Mouse (Mus musculus) G1E (cell line): Measurements from ENCODE around the gene Arhgap45. TPM values are rescaled to one million over a fixed set of nuclear protein-coding genes. Genes with fewer than 3 reads are reported as not detected.
A peak's percentile ranks its signal among the peaks of the same experiment; 100 is the strongest.

ENCODE experiments used
- ATAC-seq: 2 replicates; pipeline ENCODE4 v1.8.0; 2016; ENCODE audit warnings: mild to moderate bottlenecking; ENCODE audit not compliant: insufficient number of reproducible peaks, poor library complexity, low FRiP score, severe bottlenecking; ENCODE audit errors: extremely low read depth
- DNase-seq: peaks from one replicate; pipeline ENCODE4 v3.0.0; 2012; ENCODE audit warnings: low spot score
- H3K27me3 ChIP-seq: 2 replicates; pipeline ENCODE4 v1.6.1; 2012; ENCODE audit warnings: mild to moderate bottlenecking, low read length, inconsistent platforms; ENCODE audit not compliant: insufficient read depth
- H3K36me3 ChIP-seq: replicated peaks from 2 replicates; pipeline ENCODE3; 2012; ENCODE audit warnings: mild to moderate bottlenecking, inconsistent platforms
- H3K4me1 ChIP-seq: 2 replicates; pipeline ENCODE4 v1.6.1; 2012; ENCODE audit warnings: low read depth, low read length, inconsistent platforms, mixed read lengths; ENCODE audit not compliant: insufficient read depth
- H3K4me3 ChIP-seq: 2 replicates; pipeline ENCODE4 v1.5.1; 2012; ENCODE audit warnings: low read depth, mild to moderate bottlenecking, inconsistent platforms, low read length, moderate library complexity, mixed read lengths
- H3K9me3 ChIP-seq: replicated peaks from 2 replicates; pipeline ENCODE4 v1.6.1; 2012; ENCODE audit warnings: inconsistent platforms
- CTCF ChIP-seq: IDR thresholded peaks from 2 replicates; pipeline ENCODE4 v1.5.1; 2012; ENCODE audit warnings: low read depth, low read length, inconsistent platforms, mixed read lengths
- GATA1 ChIP-seq: IDR thresholded peaks from 2 replicates; pipeline ENCODE4 v1.6.1; 2012; ENCODE audit warnings: borderline replicate concordance, low read length, inconsistent platforms, mixed read lengths
- GATA2 ChIP-seq: IDR thresholded peaks from 2 replicates; pipeline ENCODE4 v1.6.1; 2012; ENCODE audit warnings: low read depth, low read length, inconsistent platforms, borderline replicate concordance
- POLR2AphosphoS5 ChIP-seq: IDR thresholded peaks from 2 replicates; pipeline ENCODE4 v1.6.1; 2012; ENCODE audit warnings: low read depth, low read length, inconsistent platforms; ENCODE audit not compliant: insufficient replicate concordance
- TAL1 ChIP-seq: conservative IDR thresholded peaks from 2 replicates; pipeline ENCODE4 v1.6.1; 2012; ENCODE audit warnings: low read depth, low read length, inconsistent platforms, mixed read lengths
- polyA plus RNA-seq: library from polyadenylated mRNA; stranded (reverse); fragments of >175 nt; gene quantifications from 2 replicates; pipeline ENCODE4 v1.2.3, GENCODE M21; 2012
- total RNA-seq, 2 experiments: library from RNA; stranded (forward) in 1 of 2; stranded (reverse) in 1 of 2; fragments of 200-1000 nt in 1 of 2; fragments of >200 nt in 1 of 2; fragmentation: Nextera tagmentation in 1 of 2; gene quantifications; 2 replicates each; pipeline ENCODE4 v1.2.3; 2014 to 2017

Gene Arhgap45
- total and polyA plus RNA-seq, 3 experiments: 56.7 to 179 (median 104) TPM

DNA sequence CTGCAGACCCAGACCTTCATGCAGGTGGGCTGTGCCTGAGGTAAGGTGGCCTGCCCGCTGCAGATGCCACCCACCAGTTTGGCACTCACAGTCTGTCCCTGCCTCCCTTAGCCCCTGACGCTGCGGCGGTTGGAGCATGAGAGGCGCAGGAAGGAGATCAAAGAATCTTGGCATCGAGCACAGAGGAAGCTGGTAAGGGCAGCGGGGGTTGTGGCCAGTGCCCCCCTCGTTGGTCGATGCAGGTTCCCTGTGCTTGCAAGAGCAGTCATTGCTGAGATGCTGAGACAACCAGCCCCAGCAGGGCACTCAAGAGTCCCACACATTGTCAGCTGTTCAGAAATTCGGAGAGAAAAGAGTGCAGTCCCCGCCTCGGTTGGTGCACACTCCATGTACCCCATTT, 5.7 kb downstream of the Arhgap45 start:
- H3K9me3 ChIP-seq: no peaks in the 10 kb centered on the region
- no peak for TF ChIP-seq TAL1
- TF ChIP-seq GATA2: no peak
- no peak for TF ChIP-seq POLR2AphosphoS5
- TF ChIP-seq CTCF: no peak
- peaks cover 87% of the 10 kb centered on the region for H3K4me1 ChIP-seq
- H3K36me3 ChIP-seq: peaks cover 92% of the 10 kb centered on the region
- H3K27me3 ChIP-seq: no peaks in the 10 kb centered on the region
- no peak for DNase-seq
- H3K4me3 ChIP-seq: no peak overlapping the region
- no peak for ATAC-seq

DNA sequence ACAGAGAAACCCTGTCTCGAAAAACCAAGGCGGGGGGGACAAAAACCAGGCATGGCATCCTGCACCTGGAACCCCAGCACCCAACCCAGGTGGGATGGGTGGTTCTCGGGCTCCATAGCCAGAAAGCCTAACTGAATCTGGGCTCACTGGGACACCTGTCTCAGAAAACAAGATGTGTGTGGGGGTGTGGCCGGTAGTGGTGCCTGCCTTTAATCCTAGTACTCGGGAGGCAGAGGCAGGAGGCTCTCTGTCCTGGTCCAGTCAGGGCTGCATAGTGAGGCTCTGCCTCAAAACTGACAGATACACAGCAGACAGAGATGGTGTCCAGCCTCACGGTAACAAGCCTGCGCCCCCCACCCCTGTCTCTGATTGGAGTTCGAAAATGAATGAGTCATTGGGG, 6.4 kb downstream of the Arhgap45 start:
- Histone ChIP-seq H3K27me3 (no peaks in the 10 kb centered on the region), H3K4me1 (peaks cover 89% of the 10 kb centered on the region), H3K9me3 (no peaks in the 10 kb centered on the region), H3K4me3 (no peak overlapping the region), H3K36me3 (peaks cover 96% of the 10 kb centered on the region)
- TF ChIP-seq CTCF (no peak), POLR2AphosphoS5 (no peak), GATA2 (no peak), TAL1 (no peak), GATA1 (no peak)
- DNase-seq: no peak
- ATAC-seq: no peak

DNA sequence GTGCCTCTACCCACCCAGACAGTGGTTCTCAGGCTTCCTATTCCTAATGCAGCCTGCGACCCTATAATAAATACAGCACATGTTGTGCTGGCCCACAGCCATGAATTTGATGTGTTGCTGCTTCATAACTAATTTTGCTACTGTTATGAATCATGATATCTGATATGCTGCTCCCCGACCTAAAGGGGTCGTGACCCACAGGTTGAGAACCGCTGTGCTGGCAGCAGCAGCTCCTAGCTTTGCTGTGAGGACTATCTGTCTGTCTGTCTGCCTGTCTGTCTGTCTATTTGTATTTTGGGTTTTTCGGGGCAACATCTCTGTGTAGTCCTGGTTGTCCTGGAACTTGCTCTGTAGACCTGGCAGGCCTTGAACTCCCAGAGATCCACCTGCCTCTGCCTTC, 7.3 kb downstream of the Arhgap45 start:
- DNase-seq: no peak
- H3K27me3 ChIP-seq: no peaks in the 10 kb centered on the region
- peaks cover 100% of the 10 kb centered on the region for H3K36me3 ChIP-seq
- peaks cover 92% of the 10 kb centered on the region for H3K4me1 ChIP-seq
- TF ChIP-seq GATA1 (no peak), CTCF (no peak), POLR2AphosphoS5 (no peak), GATA2 (no peak), TAL1 (no peak)
- no peaks in the 10 kb centered on the region for H3K9me3 ChIP-seq
- ATAC-seq: no peak
- no peak overlapping the region for H3K4me3 ChIP-seq

DNA sequence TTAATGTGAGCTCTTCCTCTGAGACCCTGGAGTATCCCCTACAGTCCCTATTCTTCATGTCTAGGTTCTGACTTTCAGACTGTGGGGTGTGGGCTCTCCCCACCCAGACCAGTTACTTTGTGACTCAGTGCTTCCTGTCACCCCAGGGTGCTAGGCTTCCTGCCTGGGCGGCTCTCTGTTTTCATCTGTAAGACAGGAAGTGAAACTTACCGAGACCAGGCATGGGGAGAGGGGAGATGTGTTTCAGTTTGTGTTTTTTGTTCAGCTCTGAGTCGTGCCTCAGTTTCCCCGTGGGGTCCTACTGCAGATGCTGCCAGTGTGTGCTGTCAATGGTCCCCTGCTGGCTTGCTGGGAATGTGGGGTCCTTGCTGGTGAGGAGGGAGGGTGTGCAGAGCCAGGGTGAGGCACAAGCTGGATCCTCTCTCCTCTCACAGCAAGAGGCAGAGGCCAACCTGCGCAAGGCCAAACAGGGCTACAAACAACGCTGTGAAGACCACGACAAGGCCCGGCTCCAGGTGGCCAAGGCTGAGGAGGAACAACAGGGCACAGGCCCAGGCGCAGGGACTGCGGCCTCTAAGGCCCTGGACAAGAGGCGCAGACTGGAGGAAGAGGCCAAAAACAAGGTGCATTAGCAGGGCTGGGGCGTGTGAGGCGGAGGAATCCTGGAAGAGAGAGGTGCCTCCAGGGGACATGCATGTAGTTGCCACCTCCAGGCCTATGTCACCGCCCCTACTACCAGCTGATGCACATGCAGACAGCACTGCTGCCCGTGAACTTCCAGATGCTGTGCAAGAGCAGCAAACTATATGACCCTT, 8.0 kb downstream of the Arhgap45 start:
- Histone ChIP-seq H3K36me3 (peaks cover 100% of the 10 kb centered on the region), H3K27me3 (no peaks in the 10 kb centered on the region), H3K4me3 (no peak overlapping the region; the same call in 1 of the 2 replicates), H3K9me3 (no peaks in the 10 kb centered on the region), H3K4me1 (peaks cover 86% of the 10 kb centered on the region)
- no peak for DNase-seq
- TF ChIP-seq GATA2 (no peak), TAL1 (no peak), POLR2AphosphoS5 (no peak)
- ATAC-seq: no peak

DNA sequence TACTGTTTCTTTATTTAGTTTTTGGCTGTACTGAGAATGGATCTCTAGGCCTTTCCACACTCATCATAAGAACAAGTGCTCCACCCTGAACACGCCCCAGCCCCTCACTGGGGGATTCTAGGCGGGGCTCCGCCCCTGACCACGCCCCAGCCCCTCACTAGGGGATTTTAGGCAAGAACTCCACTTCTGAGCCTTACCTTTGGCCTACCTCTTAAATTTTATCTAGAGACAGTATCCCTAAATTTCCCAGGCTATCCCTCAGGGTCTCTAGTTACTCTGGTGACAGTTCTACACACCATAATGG, 8.5 kb downstream of the Arhgap45 start:
- ATAC-seq (no peak), DNase-seq (no peak)
- no peak overlapping the region for H3K4me3 ChIP-seq
- H3K27me3 ChIP-seq: no peaks in the 10 kb centered on the region
- H3K4me1 ChIP-seq: peaks cover 80% of the 10 kb centered on the region
- H3K36me3 ChIP-seq: peaks cover 99% of the 10 kb centered on the region
- no peak for TF ChIP-seq POLR2AphosphoS5
- no peak for TF ChIP-seq CTCF
- TF ChIP-seq TAL1: no peak
- TF ChIP-seq GATA1: no peak
- no peak for TF ChIP-seq GATA2
- no peaks in the 10 kb centered on the region for H3K9me3 ChIP-seq

DNA sequence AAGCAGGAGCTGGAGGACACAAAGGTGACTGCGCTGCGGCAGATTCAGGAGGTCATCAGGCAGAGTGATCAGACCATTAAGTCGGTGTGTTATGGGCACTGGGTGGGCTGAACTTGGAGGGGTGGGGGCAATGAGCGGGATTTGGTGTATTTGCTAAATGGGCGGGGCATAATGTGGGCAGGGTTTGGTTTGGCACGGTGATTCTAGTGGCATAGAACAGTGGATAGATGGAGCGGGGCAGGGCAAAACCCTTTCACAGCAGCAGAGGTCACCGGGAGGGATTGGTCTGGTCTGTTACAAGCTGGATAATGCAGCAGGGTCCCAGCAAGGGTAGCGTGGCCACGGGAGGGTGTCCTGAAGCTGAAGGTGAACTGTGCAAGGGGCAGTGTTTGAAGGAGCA, 9.0 kb downstream of the Arhgap45 start:
- Histone ChIP-seq H3K4me1 (peaks cover 80% of the 10 kb centered on the region), H3K27me3 (no peaks in the 10 kb centered on the region), H3K36me3 (peaks cover 99% of the 10 kb centered on the region), H3K4me3 (no peak overlapping the region), H3K9me3 (no peaks in the 10 kb centered on the region)
- DNase-seq (no peak), ATAC-seq (no peak)
- TF ChIP-seq GATA2 (no peak), POLR2AphosphoS5 (no peak), GATA1 (no peak), CTCF (no peak), TAL1 (no peak)

DNA sequence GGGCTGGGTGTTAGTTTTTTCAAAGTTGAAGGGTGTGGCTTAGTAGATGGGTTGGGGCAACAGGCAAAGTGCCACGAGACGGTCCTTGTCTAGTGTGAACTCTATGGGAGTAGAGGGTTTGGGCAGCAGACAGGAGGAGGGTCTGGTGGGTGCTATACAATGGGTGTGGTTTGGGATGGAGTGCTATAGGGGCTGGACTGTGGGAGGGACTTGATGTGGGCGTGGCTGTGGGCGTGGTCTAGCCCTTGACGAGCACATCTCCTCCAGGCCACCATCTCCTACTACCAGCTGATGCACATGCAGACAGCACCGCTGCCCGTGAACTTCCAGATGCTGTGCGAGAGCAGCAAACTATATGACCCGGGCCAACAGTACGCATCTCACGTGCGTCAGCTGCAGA, 9.4 kb downstream of the Arhgap45 start:
- Histone ChIP-seq H3K36me3 (peaks cover 99% of the 10 kb centered on the region), H3K9me3 (no peaks in the 10 kb centered on the region), H3K27me3 (no peaks in the 10 kb centered on the region), H3K4me3 (0 out of 2 replicates have a peak overlapping the region, but pooled peaks have one; percentile 20), H3K4me1 (peaks cover 80% of the 10 kb centered on the region)
- DNase-seq (no peak), ATAC-seq (no peak)
- no peak for TF ChIP-seq GATA2
- TF ChIP-seq CTCF: no peak
- 0 out of 2 replicates have a peak, but pooled peaks have one; percentile 21 for TF ChIP-seq POLR2AphosphoS5
- TF ChIP-seq TAL1: no peak
- TF ChIP-seq GATA1: no peak
